Mouse (Mus musculus) limb, embryonic 14.5 days (tissue): ENCODE measurements around the gene Catsperd. TPM values are rescaled to one million over a fixed set of nuclear protein-coding genes. Genes with fewer than 3 reads are reported as not detected.

ENCODE experiments used
- ATAC-seq: fragments of 200-750 bp; cut with Nextera tagmentation; 2 replicates; pipeline ENCODE4 v1.8.0; 2017; ENCODE audit warnings: low read depth, moderate number of reproducible peaks, moderate TSS enrichment; ENCODE audit not compliant: low FRiP score
- DNase-seq: peaks from one replicate; pipeline ENCODE4 v3.0.0-alpha.2; 2015; ENCODE audit warnings: low spot score
- H3K27ac ChIP-seq: fragments of 300-500 bp; sonication (generic); replicated peaks from 2 replicates; pipeline ENCODE4 v1.5.1; 2014; ENCODE audit warnings: low read depth, mild to moderate bottlenecking, low read length, moderate library complexity, mixed read lengths
- H3K27me3 ChIP-seq: fragments of 300-500 bp; sonication (generic); 2 replicates; pipeline ENCODE4 v1.6.1; 2014; ENCODE audit warnings: low read length, mixed read lengths; ENCODE audit not compliant: control insufficient read depth, insufficient read depth
- H3K36me3 ChIP-seq: fragments of 300-500 bp; sonication (generic); 2 replicates; pipeline ENCODE4 v1.6.1; 2014; ENCODE audit warnings: mild to moderate bottlenecking, low read length, moderate library complexity, mixed read lengths; ENCODE audit not compliant: control insufficient read depth, insufficient read depth
- H3K4me1 ChIP-seq: fragments of 300-500 bp; sonication (generic); 2 replicates; pipeline ENCODE4 v1.6.1; 2014; ENCODE audit warnings: antibody characterized with exemption, low read length, mixed read lengths; ENCODE audit not compliant: control insufficient read depth, insufficient read depth
- H3K4me2 ChIP-seq: fragments of 300-500 bp; sonication (generic); replicated peaks from 2 replicates; pipeline ENCODE4 v1.6.1; 2014; ENCODE audit warnings: low read depth, mild to moderate bottlenecking, low read length, moderate library complexity; ENCODE audit not compliant: severe bottlenecking
- H3K4me3 ChIP-seq: fragments of 300-500 bp; sonication (generic); replicated peaks from 2 replicates; pipeline ENCODE4 v1.5.1; 2014; ENCODE audit warnings: low read length
- H3K9ac ChIP-seq: fragments of 300-500 bp; sonication (generic); 2 replicates; pipeline ENCODE4 v1.6.1; 2014; ENCODE audit warnings: mild to moderate bottlenecking, low read depth, low read length, moderate library complexity; ENCODE audit not compliant: severe bottlenecking
- H3K9me3 ChIP-seq: fragments of 300-500 bp; sonication (generic); 2 replicates; pipeline ENCODE4 v1.6.1; 2016; ENCODE audit warnings: low read length; ENCODE audit not compliant: control insufficient read depth
- POLR2A ChIP-seq: fragments of 200-500 bp; IDR thresholded peaks from 2 replicates; pipeline ENCODE4 v1.8.0; 2012; ENCODE audit warnings: inconsistent platforms, mild to moderate bottlenecking, moderate library complexity, borderline replicate concordance; ENCODE audit not compliant: insufficient read depth, insufficient read length; ENCODE audit errors: extremely low read depth
- WGBS: fragments of 180-500 bp; shearing (Covaris S2); extraction: QIAGEN DNeasy Blood & Tissue Kit; methylation state at CpG from one replicate; pipeline ENCODE4 v1.1.7; 2014; 5-methylcytosine and 5-hydroxymethylcytosine counted together
- polyA plus RNA-seq, 2 experiments: library from polyadenylated mRNA; depleted of rRNA in 1 of 2; stranded (reverse) in 1 of 2; unstranded in 1 of 2; fragments of >200 nt; fragmentation: Nextera tagmentation in 1 of 2; extraction: Ambion mirVana in 1 of 2; gene quantifications; 2 replicates each; pipeline versions ENCODE4 v1.2.1 to v1.2.3; 2012 to 2014

The Catsperd gene
- polyA plus RNA-seq, 2 experiments: 0.48 to 1.0 TPM

DNA sequence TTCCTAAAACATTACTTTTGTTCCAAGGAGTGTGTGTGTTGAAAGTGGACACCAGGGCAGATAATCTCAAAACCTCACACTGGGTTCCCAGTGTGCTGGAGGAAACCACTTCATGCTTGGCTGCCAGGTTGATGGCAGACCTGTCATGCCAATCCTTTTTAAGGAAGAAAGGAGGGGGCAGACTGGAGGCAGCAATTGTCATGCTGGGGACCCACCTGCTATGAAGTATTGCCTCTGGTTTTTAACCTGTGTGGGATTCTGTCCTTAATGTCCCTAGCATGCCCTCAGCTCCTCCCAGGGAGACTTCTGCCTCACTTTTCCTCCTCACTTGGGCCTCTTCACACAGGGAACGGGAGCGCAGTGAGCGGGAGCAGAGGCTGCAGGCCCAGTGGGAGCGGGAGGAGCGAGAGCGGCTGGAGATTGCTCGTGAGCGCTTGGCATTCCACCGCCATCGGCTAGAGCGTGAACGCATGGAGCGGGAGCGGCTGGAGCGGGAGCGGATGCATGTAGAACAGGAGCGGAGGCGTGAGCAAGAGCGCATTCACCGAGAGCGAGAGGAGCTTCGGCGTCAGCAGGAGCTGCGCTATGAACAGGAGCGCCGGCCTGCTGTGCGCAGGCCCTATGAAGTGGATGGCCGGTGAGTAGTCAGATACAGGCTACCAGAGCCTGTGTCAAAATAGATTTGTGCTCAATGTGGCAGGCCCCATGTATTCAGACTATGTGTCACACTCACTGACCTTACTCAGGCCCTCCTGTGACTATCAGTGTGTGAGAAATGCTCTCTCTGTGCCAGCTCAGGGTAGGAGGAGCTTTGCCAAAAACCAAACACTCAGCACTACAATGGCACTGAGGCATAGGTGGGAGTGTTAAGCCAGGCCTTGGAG is 24.5 kb upstream of the Catsperd start:
- no peaks in the 10 kb centered on the region for H3K27me3 ChIP-seq
- peaks cover 85% of the 10 kb centered on the region for H3K36me3 ChIP-seq
- no peak for DNase-seq
- no peak overlapping the region for H3K9ac ChIP-seq
- H3K4me2 ChIP-seq: no peak overlapping the region
- H3K9me3 ChIP-seq: no peaks in the 10 kb centered on the region
- no peak for TF ChIP-seq POLR2A
- 96% methylated on average over 28 of the region's 28 CpGs for WGBS
- no peak overlapping the region for H3K4me3 ChIP-seq
- H3K4me1 ChIP-seq: peaks cover 2% of the 10 kb centered on the region; the same call in 1 of the 2 replicates
- ATAC-seq: no peak
- no peak overlapping the region for H3K27ac ChIP-seq

DNA sequence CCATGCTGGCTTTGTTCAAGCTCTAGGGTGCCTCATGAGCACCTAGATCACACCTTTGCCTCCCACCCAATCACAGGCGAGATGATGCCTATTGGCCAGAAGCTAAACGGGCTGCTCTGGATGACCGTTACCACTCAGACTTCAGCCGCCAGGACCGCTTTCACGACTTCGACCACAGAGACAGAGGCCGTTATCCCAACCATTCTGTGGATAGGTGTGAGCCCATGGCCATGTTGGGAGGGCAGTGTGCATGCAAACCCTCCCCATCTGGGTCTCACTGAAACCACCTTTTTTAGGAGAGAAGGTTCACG is 23.9 kb upstream of the Catsperd start:
- Histone ChIP-seq H3K9me3 (no peaks in the 10 kb centered on the region), H3K27me3 (no peaks in the 10 kb centered on the region), H3K36me3 (peaks cover 85% of the 10 kb centered on the region), H3K27ac (no peak overlapping the region), H3K4me2 (no peak overlapping the region), H3K4me1 (peaks cover 6% of the 10 kb centered on the region; the same call in 1 of the 2 replicates), H3K4me3 (no peak overlapping the region), H3K9ac (no peak overlapping the region)
- ATAC-seq (no peak), DNase-seq (no peak)
- TF ChIP-seq POLR2A: no peak
- 87% methylated on average over 9 of the region's 9 CpGs for WGBS

DNA sequence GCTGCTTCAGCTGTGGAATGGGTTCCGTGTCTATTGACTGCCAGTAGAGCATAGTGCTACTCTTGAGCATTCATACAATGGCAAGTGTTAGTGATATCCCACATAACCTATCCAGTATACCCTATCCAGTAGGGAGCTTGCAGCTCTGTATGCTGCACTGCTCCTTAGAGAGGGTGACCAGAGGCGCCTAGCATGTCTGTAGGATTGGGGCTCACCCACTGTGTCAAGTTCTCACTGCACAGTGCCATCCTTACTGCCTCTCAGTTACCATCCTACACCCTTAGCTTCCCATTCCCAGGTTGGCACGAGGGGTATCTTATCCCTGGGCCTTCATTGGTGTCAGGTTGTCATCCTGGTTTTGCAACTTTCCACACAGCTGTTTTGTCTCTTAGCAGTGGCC is 23.5 kb upstream of the Catsperd start:
- peaks cover 6% of the 10 kb centered on the region; the same call in 1 of the 2 replicates for H3K4me1 ChIP-seq
- H3K36me3 ChIP-seq: peaks cover 81% of the 10 kb centered on the region
- H3K9ac ChIP-seq: no peak overlapping the region
- TF ChIP-seq POLR2A: no peak
- H3K27ac ChIP-seq: no peak overlapping the region
- no peak overlapping the region for H3K4me3 ChIP-seq
- no peaks in the 10 kb centered on the region for H3K9me3 ChIP-seq
- ATAC-seq (no peak), DNase-seq (no peak)
- WGBS: 92% methylated on average over 3 of the region's 3 CpGs
- H3K27me3 ChIP-seq: no peaks in the 10 kb centered on the region
- no peak overlapping the region for H3K4me2 ChIP-seq

DNA sequence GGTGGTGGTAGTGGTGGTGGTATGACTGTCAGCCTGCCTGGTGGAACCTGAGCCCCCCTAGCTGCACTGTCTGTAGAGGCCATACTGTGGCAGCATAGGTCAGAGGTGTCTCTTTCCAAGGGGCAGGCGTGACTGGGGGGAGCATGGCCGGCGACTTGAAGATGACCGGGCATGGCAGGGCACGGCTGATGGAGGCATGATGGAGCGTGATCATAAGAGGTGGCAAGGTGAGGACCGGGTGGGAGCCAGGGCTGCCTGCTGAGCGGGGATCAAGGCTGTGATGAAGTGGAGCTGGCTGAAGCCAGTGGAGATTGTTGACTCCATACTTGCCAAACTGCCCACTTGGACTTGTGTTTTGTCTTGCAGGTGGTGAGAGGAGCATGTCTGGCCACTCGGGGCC is 22.5 kb upstream of the Catsperd start:
- H3K36me3 ChIP-seq: peaks cover 71% of the 10 kb centered on the region
- ATAC-seq (no peak), DNase-seq (no peak)
- H3K4me3 ChIP-seq: no peak overlapping the region
- no peaks in the 10 kb centered on the region for H3K9me3 ChIP-seq
- no peak overlapping the region for H3K4me2 ChIP-seq
- WGBS: 91% methylated on average over 9 of the region's 9 CpGs
- no peak for TF ChIP-seq POLR2A
- H3K27ac ChIP-seq: no peak overlapping the region
- H3K9ac ChIP-seq: no peak overlapping the region
- peaks cover 10% of the 10 kb centered on the region; the same call in 1 of the 2 replicates for H3K4me1 ChIP-seq
- no peaks in the 10 kb centered on the region for H3K27me3 ChIP-seq

DNA sequence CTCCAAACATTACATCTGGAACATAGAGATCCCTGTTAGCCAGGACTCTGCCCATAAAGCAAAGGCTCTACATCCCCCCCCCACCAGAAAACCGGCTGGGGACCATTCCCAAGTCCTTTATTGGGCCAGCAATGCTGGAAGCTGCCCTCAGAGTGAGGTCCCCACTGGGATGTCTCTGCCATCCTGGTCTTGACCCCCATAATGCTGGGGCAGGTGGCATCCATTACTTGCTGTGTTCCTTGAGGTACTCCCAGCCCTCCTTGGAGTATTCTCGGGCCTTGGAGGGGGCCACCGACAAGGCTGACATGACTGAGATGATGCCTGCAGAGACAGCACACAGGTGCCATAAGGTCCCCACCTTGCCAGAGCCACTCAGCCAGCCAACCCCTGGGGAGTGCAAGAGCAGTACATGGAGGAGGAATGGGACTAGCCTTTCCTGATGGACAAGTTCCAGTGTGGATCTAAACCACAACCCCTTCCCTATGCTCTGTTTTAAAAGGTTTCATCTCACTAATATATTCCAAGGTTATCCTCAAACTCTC is 20.4 kb upstream of the Catsperd start:
- 67% methylated on average over 3 of the region's 3 CpGs for WGBS
- no peaks in the 10 kb centered on the region for H3K27me3 ChIP-seq
- H3K4me2 ChIP-seq: no peak overlapping the region
- ATAC-seq (no peak), DNase-seq (no peak)
- TF ChIP-seq POLR2A: no peak
- peaks cover 50% of the 10 kb centered on the region for H3K36me3 ChIP-seq
- no peak overlapping the region for H3K4me3 ChIP-seq
- H3K4me1 ChIP-seq: peaks cover 12% of the 10 kb centered on the region; the same call in 1 of the 2 replicates
- no peak overlapping the region for H3K9ac ChIP-seq
- no peak overlapping the region for H3K27ac ChIP-seq
- H3K9me3 ChIP-seq: no peaks in the 10 kb centered on the region
